Mouse (Mus musculus) ES-Bruce4 (cell line): ENCODE measurements around the gene Tsc1.

Experiments used
- CTCF ChIP-seq: IDR thresholded peaks from one replicate; pipeline ENCODE4 v1.8.1; 2011; ENCODE audit warnings: low read depth, low read length
- EP300 ChIP-seq: IDR thresholded peaks from 2 replicates; pipeline ENCODE4 v1.6.1; 2011; ENCODE audit warnings: low read depth, low read length; ENCODE audit not compliant: insufficient read depth
- POLR2A ChIP-seq: IDR thresholded peaks from one replicate; pipeline ENCODE4 v1.8.1; 2011; ENCODE audit warnings: low read length; ENCODE audit not compliant: insufficient read depth

GRCm38 (mm10) chr2:28723912-28724311, 82.9 kb downstream of the Tsc1 start:
- TF ChIP-seq CTCF (no peak), POLR2A (no peak), EP300 (no peak)
